Mouse (Mus musculus): ENCODE results near the gene Tnfsf10. TPM values are rescaled to one million over a fixed set of nuclear protein-coding genes. Genes with fewer than 3 reads are reported as not detected.
"Not testable (repeated sequence)": the region's sequence is repeated elsewhere in the genome, so short reads cannot be mapped to it uniquely, and the experiment has no call there.

Tnfsf10 gene
- total and polyA plus RNA-seq, 2 experiments from 2014 or later: 0.64 to 6.4 TPM

GRCm38 (mm10) chr3:27272926-27273745 is 43.7 kb upstream of the Tnfsf10 start:
- ATAC-seq (ENCODE audit: insufficient read depth, low read depth) (no peak), DNase-seq (ENCODE audit: low spot score) (no peak)
- H3K4me1 ChIP-seq (ENCODE audit: control insufficient read depth, insufficient read depth): no peaks in the 10 kb centered on the region
- no peak overlapping the region; the same call in 1 of the 2 replicates for H3K27ac ChIP-seq (ENCODE audit: low read depth)
- no peaks in the 10 kb centered on the region for H3K27me3 ChIP-seq (ENCODE audit: control insufficient read depth, insufficient read depth, low read length)
- no peak overlapping the region for H3K9ac ChIP-seq (replicated peaks; ENCODE audit: low read depth, low read length)
- H3K4me3 ChIP-seq (ENCODE audit: low read depth, low read length): no peak overlapping the region
- no peak overlapping the region for H3K4me2 ChIP-seq (ENCODE audit: low read depth, low read length)
- H3K9me3 ChIP-seq (replicated peaks; ENCODE audit: control insufficient read depth, low read length): no peaks in the 10 kb centered on the region
- 50% methylated on average over 7 of the region's 7 CpGs for WGBS
- H3K36me3 ChIP-seq (replicated peaks; ENCODE audit: control insufficient read depth, insufficient read depth, low read length): no peaks in the 10 kb centered on the region
- TF ChIP-seq EP300 (IDR thresholded peaks at IDR 0.05; ENCODE audit: low read depth) (no peak), CTCF (IDR thresholded peaks at IDR 0.05; ENCODE audit: low read depth) (no peak)

DNA sequence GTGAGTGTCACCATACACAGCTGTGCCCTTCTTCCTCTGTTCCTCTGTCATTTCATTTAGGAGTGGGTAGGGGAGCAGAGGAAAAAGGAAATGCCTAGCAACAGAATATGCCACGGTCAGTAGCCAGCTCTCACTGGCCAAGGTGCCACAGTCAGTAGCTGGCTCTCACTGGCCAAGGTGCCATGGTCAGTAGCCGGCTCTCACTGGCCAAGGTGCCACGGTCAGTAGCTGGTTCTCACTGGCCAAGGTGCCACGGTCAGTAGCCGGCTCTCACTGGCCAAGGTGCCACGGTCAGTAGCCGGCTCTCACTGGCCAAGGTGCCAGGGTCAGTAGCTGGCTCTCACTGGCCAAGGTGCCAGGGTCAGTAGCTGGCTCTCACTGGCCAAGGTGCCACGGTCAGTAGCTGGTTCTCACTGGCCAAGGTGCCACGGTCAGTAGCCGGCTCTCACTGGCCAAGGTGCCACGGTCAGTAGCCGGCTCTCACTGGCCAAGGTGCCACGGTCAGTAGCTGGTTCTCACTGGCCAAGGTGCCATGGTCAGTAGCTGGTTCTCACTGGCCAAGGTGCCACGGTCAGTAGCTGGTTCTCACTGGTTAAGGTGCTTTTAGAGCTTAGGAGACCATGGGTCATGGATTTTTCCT is 37.4 kb upstream of the Tnfsf10 start:
- H3K9ac ChIP-seq (replicated peaks; ENCODE audit: low read depth, low read length); ATAC-seq (ENCODE audit: insufficient read depth, low read depth); DNase-seq (ENCODE audit: low spot score); H3K27me3 ChIP-seq (ENCODE audit: control insufficient read depth, insufficient read depth, low read length); H3K36me3 ChIP-seq (replicated peaks; ENCODE audit: control insufficient read depth, insufficient read depth, low read length); H3K9me3 ChIP-seq (replicated peaks; ENCODE audit: control insufficient read depth, low read length); H3K4me3 ChIP-seq (ENCODE audit: low read depth, low read length); H3K27ac ChIP-seq (ENCODE audit: low read depth); H3K4me2 ChIP-seq (ENCODE audit: low read depth, low read length): not testable (repeated sequence)
- peaks cover 11% of the 10 kb centered on the region; the same call in 1 of the 2 replicates for H3K4me1 ChIP-seq (ENCODE audit: control insufficient read depth, insufficient read depth)
- WGBS: 96% methylated on average over 14 of the region's 14 CpGs

DNA sequence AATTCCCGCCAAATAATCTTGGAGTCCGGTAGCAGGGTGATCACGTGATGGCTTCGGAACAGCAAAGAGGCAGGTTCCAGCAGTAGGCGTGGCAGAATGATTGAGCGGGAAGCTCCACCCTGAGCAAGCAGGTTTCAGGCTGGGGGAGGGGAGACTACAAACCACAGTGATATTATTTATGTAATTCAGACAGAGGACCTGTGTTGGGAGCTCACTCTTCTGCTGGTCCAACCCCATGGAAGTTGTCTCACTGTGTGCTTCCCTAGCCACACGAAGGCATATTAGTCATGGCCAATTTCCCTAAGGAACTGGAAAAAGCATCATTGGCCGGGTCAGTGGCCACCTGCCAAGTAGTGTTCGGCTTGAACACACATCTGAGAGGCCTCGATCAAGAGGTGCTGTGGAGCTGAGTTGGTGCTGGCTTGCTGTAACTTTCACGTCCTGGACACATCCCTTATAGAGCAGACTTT is 36.5 kb upstream of the Tnfsf10 start:
- Histone ChIP-seq H3K4me1 (ENCODE audit: control insufficient read depth, insufficient read depth) (peaks cover 11% of the 10 kb centered on the region; the same call in 1 of the 2 replicates), H3K4me3 (ENCODE audit: low read depth, low read length) (no peak overlapping the region), H3K36me3 (replicated peaks; ENCODE audit: control insufficient read depth, insufficient read depth, low read length) (no peaks in the 10 kb centered on the region), H3K27ac (ENCODE audit: low read depth) (no peak overlapping the region; the same call in 1 of the 2 replicates), H3K9ac (replicated peaks; ENCODE audit: low read depth, low read length) (no peak overlapping the region), H3K9me3 (replicated peaks; ENCODE audit: control insufficient read depth, low read length) (no peaks in the 10 kb centered on the region), H3K4me2 (ENCODE audit: low read depth, low read length) (no peak overlapping the region), H3K27me3 (ENCODE audit: control insufficient read depth, insufficient read depth, low read length) (no peaks in the 10 kb centered on the region)
- WGBS: 38% methylated on average over 11 of the region's 11 CpGs
- DNase-seq (ENCODE audit: low spot score) (no peak), ATAC-seq (ENCODE audit: insufficient read depth, low read depth) (no peak)
- no peak for TF ChIP-seq CTCF (IDR thresholded peaks at IDR 0.05; ENCODE audit: low read depth)
- no peak for TF ChIP-seq EP300 (IDR thresholded peaks at IDR 0.05; ENCODE audit: low read depth)

GRCm38 (mm10) chr3:27283071-27283713 is 33.6 kb upstream of the Tnfsf10 start:
- TF ChIP-seq CTCF (IDR thresholded peaks at IDR 0.05; ENCODE audit: low read depth) (no peak), EP300 (IDR thresholded peaks at IDR 0.05; ENCODE audit: low read depth) (no peak)
- H3K4me1 ChIP-seq (ENCODE audit: control insufficient read depth, insufficient read depth): peaks cover 11% of the 10 kb centered on the region; the same call in 1 of the 2 replicates
- H3K9ac ChIP-seq (replicated peaks; ENCODE audit: low read depth, low read length): 0 out of 2 replicates have a peak overlapping the region, but pooled peaks have one; percentile 8
- H3K36me3 ChIP-seq (replicated peaks; ENCODE audit: control insufficient read depth, insufficient read depth, low read length): no peaks in the 10 kb centered on the region
- peak overlapping the region; percentile 21; the same call in 1 of the 2 replicates for H3K4me3 ChIP-seq (ENCODE audit: low read depth, low read length)
- DNase-seq (ENCODE audit: low spot score): peak; percentile 55
- H3K9me3 ChIP-seq (replicated peaks; ENCODE audit: control insufficient read depth, low read length): no peaks in the 10 kb centered on the region
- 0 out of 2 replicates have a peak overlapping the region, but pooled peaks have one; percentile 39 for H3K27ac ChIP-seq (ENCODE audit: low read depth)
- peak; percentile 57; the same call in 1 of the 2 replicates for ATAC-seq (ENCODE audit: insufficient read depth, low read depth)
- WGBS: 5% methylated on average over 27 of the region's 27 CpGs
- no peaks in the 10 kb centered on the region for H3K27me3 ChIP-seq (ENCODE audit: control insufficient read depth, insufficient read depth, low read length)
- peak overlapping the region; percentile 48 for H3K4me2 ChIP-seq (ENCODE audit: low read depth, low read length)

DNA sequence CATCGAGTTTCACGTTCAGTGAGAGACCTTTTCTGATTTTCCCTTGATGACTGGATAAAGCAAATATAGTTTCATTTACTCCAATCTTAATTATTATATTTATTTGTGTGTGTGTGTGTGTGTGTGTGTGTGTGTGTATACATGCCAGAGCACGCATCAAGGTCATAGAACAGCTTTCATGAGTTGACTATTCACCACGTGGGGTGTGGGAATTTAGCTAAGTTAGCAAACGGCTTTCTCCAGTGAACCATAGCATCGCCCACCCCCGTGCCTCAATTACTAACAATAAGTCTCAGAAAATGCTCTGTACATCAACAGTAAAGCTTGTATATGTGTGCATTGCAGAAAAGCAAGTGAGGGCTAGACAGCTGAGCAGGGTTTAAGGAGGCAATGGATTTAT is 33.0 kb upstream of the Tnfsf10 start:
- no peak overlapping the region for H3K9ac ChIP-seq (replicated peaks; ENCODE audit: low read depth, low read length)
- no peak for ATAC-seq (ENCODE audit: insufficient read depth, low read depth)
- no peak overlapping the region for H3K27ac ChIP-seq (ENCODE audit: low read depth)

More for the DNA sequence above, 33.0 kb upstream of the Tnfsf10 start:
- no peak for DNase-seq (ENCODE audit: low spot score)
- WGBS: 65% methylated on average over 7 of the region's 7 CpGs
- 0 out of 2 replicates have a peak overlapping the region, but pooled peaks have one; percentile 21 for H3K4me3 ChIP-seq (ENCODE audit: low read depth, low read length)
- H3K4me1 ChIP-seq (ENCODE audit: control insufficient read depth, insufficient read depth): peaks cover 11% of the 10 kb centered on the region; the same call in 1 of the 2 replicates
- no peaks in the 10 kb centered on the region for H3K36me3 ChIP-seq (replicated peaks; ENCODE audit: control insufficient read depth, insufficient read depth, low read length)
- H3K9me3 ChIP-seq (replicated peaks; ENCODE audit: control insufficient read depth, low read length): no peaks in the 10 kb centered on the region
- H3K27me3 ChIP-seq (ENCODE audit: control insufficient read depth, insufficient read depth, low read length): no peaks in the 10 kb centered on the region
- no peak for TF ChIP-seq CTCF (IDR thresholded peaks at IDR 0.05; ENCODE audit: low read depth)
- no peak for TF ChIP-seq EP300 (IDR thresholded peaks at IDR 0.05; ENCODE audit: low read depth)
- peak overlapping the region; percentile 48 for H3K4me2 ChIP-seq (ENCODE audit: low read depth, low read length)
